Mouse (Mus musculus) embryo, embryonic 11.5 days (tissue): ENCODE measurements around the gene Fam229a.
"Not testable (repeated sequence)": the region's sequence is repeated elsewhere in the genome, so short reads cannot be mapped to it uniquely, and the experiment has no call there.

Source experiments
- DNase-seq: peaks from one replicate; pipeline ENCODE4 v3.0.0-alpha.2; 2012; ENCODE audit warnings: low read depth, low spot score

Fam229a gene

GRCm38 (mm10) chr4:129490972-129491880 is at the start of gene Fam229a, which contains the start of gene Tssk3:
TSS of gene Fam229a (plus strand) at chr4:129491190.
TSS of gene Tssk3 (minus strand) at chr4:129491022.
- DNase-seq, result no peak

- DNase-seq, result no peak
Observed at GRCm38 (mm10) chr4:129447360-129447759, 43.6 kb upstream of the Fam229a start.

DNA sequence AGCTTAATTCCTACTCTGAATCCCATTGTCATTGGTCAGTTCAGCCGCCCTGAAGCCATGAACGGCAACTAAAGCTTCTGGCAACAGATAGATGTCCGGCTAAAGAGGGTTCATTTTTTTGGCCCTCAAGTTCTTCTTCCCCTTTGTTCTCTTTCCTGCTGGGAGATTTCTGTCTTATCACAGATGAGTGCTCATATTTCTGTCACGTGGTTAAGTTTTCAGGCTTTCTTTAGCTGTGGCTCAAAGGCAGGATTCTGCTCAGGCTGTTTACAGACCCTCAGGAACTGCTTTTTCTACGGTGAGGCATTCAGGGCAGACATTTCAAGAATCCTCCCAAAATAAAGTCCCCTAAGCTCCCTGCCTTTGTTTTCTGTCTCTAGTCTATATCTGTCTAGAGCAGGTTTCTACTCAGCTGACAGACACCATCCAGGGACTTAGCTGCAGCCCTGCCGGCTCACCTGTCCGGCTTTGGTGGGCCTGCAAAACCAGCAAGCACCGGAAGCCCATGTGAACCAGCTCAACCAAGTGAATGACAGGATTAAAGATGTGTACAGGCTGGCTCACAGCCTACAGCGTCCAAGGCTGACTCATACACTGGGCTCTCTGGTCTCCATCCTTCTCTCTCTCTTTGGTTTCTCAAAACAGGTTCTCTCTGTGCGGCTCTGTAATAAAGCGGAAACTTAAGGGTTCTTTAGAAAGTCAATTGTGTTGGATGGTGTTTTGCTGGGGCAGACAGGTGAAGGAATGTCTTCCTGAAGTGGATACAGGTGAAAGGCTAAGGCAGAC is 43.0 kb upstream of the Fam229a start:
- no peak for DNase-seq

GRCm38 (mm10) chr4:129448713-129449112 is 42.3 kb upstream of the Fam229a start:
- DNase-seq, result no peak

DNA sequence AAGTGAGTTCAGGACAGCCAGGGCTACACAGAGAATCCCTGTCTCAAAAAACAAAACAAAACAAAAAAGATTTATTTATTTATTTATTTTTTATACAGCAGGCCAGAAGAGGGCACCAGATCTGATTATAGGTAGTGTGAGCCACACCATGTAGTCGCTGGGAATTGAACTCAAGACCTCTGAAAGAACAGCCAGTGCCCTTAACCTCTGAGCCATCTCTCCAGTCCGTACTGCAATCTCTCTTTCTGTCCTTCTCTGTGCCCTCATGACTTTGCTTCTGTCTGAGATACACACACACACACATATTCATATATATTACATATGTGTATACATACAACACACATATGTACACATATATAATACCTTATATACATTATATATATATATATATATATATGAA is 40.1 kb upstream of the Fam229a start:
- no peak for DNase-seq

DNA sequence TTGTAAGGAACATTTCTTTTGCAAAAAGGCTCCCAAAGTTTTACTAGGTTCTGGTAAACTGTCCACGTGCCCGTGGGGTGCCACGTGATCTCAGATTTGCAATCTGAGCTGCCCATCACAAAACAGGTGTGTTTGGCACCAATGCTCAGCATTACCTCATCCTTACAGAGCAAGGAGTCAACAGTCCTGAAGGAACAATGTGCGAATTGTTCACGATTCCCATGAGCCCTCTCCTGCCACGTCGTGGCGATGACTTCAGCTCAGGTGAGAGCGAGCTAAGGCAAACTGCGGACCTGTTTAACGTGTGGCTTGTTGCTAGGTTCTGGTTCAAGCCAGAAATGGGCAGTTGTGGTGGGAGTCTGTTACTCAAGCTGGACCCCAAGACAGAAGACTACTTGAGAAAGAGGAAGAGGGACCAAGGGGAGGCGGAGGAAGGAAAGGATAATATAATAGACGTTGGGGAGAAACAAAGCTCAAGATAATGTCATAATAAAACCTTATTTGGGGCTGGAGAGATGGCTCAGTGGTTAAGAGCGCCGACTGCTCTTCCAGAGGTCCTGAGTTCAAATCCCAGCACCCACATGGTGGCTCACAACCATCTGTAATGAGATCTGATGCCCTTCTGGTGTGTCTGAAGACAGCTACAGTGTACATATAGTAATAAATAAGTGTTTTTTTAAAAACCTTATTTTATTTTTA is 39.4 kb upstream of the Fam229a start:
- no peak for DNase-seq

DNA sequence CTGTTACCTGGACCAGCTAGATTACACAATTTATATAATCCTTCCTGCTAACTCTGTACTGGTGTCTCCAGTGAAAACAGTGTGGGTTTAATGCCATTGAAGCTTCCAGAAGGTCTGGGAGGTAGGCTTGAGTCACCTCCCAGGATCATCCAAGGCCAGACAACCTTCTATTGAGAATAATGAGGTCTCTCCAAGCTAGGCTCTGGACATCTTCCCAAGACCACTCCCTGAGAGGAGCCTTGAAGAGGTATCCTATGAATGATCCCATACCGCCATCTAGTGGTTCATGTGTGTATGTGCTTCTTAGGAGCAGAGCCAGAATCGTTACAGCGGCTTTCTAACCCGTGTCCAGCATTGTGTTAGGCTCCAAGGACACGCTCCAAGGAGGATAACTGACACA is 35.7 kb upstream of the Fam229a start:
- DNase-seq, result peak; percentile 74

DNA sequence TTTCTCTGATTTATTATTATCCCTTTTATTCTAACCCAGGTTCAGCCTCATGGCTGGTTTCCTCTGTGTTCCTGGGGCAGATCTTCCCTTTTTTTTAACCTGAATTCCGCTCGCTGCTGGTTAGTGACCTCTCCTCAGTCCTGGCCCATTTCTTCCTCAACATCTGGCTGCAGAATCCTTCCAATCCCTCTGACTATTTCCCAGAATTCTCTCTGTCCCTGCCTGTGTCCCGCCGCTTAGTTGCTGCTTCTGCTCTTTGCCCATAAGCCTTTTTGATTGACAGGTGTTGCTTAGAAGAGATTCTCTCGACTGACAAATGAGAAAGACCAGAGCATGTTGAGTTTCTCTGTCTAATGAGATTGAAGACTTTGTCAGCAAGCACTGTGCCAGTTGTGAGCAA is 34.9 kb upstream of the Fam229a start:
- no peak for DNase-seq

DNA sequence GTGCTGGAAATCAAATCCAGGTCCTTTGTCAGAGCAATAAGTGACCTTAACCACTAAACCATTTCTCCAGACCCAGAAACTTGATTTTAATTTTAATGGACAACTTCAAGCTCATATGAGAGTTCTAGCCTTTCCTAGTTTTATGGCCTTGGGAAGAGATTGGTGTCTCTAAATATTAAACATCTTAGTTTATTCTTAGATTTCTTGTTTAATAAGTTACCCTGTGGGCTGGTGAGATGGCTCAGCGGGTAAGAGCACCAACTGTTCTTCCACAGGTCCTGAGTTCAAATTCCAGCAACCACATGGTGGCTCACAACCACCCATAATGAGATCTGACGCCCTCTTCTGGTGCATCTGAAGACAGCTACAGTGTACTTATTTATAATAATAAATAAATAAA is 33.7 kb upstream of the Fam229a start:
- DNase-seq, result not testable (repeated sequence)

- DNase-seq, result no peak
Observed at GRCm38 (mm10) chr4:129459726-129460125, 31.3 kb upstream of the Fam229a start.

- no peak for DNase-seq
Observed at GRCm38 (mm10) chr4:129460827-129461182, 30.2 kb upstream of the Fam229a start.

DNA sequence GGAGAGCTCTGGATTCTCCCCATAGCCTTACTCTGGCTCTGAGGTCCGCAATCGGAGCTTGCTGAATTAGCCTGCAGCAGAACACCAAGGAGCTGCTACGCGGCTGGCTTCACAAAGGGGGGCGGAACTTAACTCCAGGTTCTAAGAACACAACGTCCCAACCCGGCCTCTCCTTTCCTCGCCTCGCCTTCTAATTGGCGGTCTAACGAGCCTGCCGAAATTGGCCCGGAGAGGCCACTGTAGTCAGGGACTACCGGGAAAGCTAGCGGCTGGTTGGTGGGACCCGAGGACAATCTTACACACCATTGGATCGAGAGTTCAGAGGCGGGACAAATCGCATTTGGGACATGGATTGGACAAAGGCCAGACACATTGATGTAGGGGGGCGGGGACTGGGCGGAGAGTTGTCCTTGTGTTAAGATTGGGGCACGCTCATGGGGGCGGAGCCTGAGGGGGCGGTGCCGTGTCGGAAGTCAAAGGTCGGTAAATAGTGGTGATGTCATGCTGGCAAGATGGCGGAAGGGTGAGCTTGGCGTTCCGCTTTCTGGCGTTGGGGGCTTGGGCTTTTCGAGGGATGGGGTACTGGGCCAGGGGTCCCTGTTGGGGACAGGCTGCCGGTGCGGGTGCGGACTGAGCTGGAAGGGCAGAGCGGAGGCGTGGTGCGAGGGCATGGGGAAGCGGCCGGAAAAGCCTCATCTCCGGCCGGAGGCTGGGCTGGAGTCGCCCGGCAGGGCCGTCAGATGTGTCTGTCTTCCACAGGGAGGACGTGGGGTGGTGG is 29.6 kb upstream of the Fam229a start, which contains the start of gene Bsdc1:
TSS of gene Bsdc1 (plus strand) at position 399 of the 778 bp plus-strand sequence.
- peak; percentile 100 for DNase-seq

DNA sequence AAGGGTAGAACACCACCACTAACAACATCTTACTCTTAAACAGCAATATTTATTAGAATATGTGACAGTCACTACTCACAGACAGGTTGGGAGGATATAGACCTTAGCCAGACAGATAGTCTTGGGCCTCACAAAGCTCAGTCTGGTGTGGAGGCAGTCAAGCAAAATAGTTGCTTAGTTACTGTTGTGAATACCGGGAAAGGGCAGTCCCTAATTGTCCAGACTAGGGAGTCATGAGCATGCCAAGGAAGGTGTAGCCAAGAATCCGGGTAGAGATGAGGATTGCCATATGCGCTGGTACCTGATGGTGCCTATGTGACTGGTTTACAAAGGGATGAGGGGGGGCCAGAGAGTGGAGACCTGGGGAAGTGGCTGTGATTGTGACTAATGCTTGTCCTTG is 28.9 kb upstream of the Fam229a start:
- DNase-seq, result no peak

- DNase-seq, result no peak
Observed at GRCm38 (mm10) chr4:129463097-129464059, 27.6 kb upstream of the Fam229a start.

GRCm38 (mm10) chr4:129464286-129464815 is 26.6 kb upstream of the Fam229a start:
- no peak for DNase-seq

GRCm38 (mm10) chr4:129476047-129476446 is 14.9 kb upstream of the Fam229a start:
- no peak for DNase-seq

DNA sequence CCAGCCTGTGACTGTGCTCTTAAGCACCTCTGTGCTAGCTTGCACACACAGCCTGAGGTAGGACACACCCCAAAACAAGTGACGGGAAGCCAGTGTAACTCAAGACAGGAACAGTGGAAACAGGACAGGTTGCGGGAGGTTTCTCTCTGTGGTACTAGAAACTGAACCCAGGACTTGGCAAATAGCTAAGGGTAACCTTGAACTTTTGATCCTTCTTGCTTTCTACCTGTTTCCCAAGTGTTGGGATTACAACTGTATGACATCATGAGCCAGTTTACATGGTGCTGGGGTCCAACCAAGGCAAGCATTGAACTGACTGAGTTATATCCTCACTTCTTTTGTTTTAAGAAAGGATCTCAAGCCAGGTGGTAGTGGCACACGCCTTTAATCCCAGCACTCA is 11.1 kb upstream of the Fam229a start:
- DNase-seq, result no peak

DNA sequence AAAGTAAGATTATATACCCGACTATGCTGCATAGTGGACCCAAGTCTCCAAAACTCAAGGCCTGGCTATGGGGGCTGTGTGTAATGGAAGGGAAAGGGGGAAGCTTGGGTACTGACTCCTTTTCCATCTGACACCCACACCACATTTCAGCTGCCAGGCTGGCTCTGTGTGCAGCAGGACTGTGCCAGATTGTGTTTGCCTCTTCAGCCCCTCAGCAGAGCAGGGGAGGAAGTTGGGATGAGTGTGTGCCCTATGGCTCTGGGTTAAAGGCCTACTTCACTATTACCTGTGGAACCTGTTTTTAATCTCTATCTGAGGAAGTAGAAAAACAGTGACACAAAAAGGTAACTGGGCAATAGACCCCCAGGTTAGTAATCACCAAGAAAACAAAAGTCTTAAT is 9.9 kb upstream of the Fam229a start:
- DNase-seq, result no peak

- no peak for DNase-seq
Observed at GRCm38 (mm10) chr4:129494681-129495080, 3.7 kb downstream of the Fam229a start.
